Mouse (Mus musculus) MEL (cell line): ENCODE results near the gene 9130023H24Rik. TPM values are rescaled to one million over a fixed set of nuclear protein-coding genes. Genes with fewer than 3 reads are reported as not detected.

ENCODE experiments used
- DNase-seq: peaks from one replicate; pipeline ENCODE4 v3.0.0; 2011; ENCODE audit warnings: low read depth, low spot score
- H3K27ac ChIP-seq: 2 replicates; pipeline ENCODE4 v1.5.1; 2012; ENCODE audit warnings: low read depth, mild to moderate bottlenecking, control low read depth, low read length, moderate library complexity; ENCODE audit not compliant: control insufficient read depth
- H3K27me3 ChIP-seq, 2 experiments: fragments of 150-350 bp in 1 of 2; sonication (generic) in 1 of 2; 2 replicates each; pipeline ENCODE4 v1.6.1; 2012; ENCODE audit warnings: low read length in 2 of 2, mild to moderate bottlenecking in 2 of 2, improper control_type of control experiment in 1 of 2, moderate library complexity in 1 of 2; ENCODE audit not compliant: insufficient read depth in 2 of 2, control insufficient read depth in 1 of 2
- H3K36me3 ChIP-seq, 2 experiments: 2 replicates each; pipeline ENCODE4 v1.6.1; 2012 to 2014; ENCODE audit warnings: low read length in 2 of 2, improper control_type of control experiment in 1 of 2, inconsistent platforms in 1 of 2, mild to moderate bottlenecking in 1 of 2; ENCODE audit not compliant: insufficient read depth in 2 of 2, control insufficient read depth in 1 of 2
- H3K4me1 ChIP-seq, 2 experiments: fragments of 150-350 bp in 1 of 2; sonication (generic) in 1 of 2; 2 replicates each; pipeline ENCODE4 v1.6.1; 2012; ENCODE audit warnings: low read length in 2 of 2, improper control_type of control experiment in 1 of 2, mild to moderate bottlenecking in 1 of 2; ENCODE audit not compliant: insufficient read depth in 2 of 2, control insufficient read depth in 1 of 2
- H3K4me3 ChIP-seq, 2 experiments: fragments of 150-350 bp in 1 of 2; sonication (generic) in 1 of 2; 2 replicates each; pipeline ENCODE4 v1.5.1; 2012; ENCODE audit warnings: low read depth in 2 of 2, low read length in 2 of 2, mild to moderate bottlenecking in 2 of 2, moderate library complexity in 2 of 2, control low read depth in 1 of 2, improper control_type of control experiment in 1 of 2; ENCODE audit not compliant: control insufficient read depth in 1 of 2, insufficient read depth in 1 of 2
- H3K79me2 ChIP-seq: 2 replicates; pipeline ENCODE4 v1.6.1; 2012; ENCODE audit warnings: mild to moderate bottlenecking, low read length, moderate library complexity; ENCODE audit not compliant: control insufficient read depth, poor library complexity, insufficient read depth
- H3K9ac ChIP-seq: 2 replicates; pipeline ENCODE4 v1.6.1; 2012; ENCODE audit warnings: low read depth, mild to moderate bottlenecking, control low read depth, low read length, moderate library complexity; ENCODE audit not compliant: control insufficient read depth, poor library complexity, severe bottlenecking
- H3K9me3 ChIP-seq: fragments of 150-350 bp; sonication (generic); replicated peaks from 2 replicates; pipeline ENCODE4 v1.6.1; 2012; ENCODE audit warnings: mild to moderate bottlenecking, low read length, improper control_type of control experiment, moderate library complexity; ENCODE audit not compliant: insufficient read depth
- BHLHE40 ChIP-seq: IDR thresholded peaks from 2 replicates; pipeline ENCODE4 v1.6.1; 2012; ENCODE audit warnings: low read depth, mild to moderate bottlenecking, inconsistent platforms, low read length, improper control_type of control experiment, borderline replicate concordance
- CHD1 ChIP-seq: IDR thresholded peaks from 2 replicates; pipeline ENCODE4 v1.6.1; 2012; ENCODE audit warnings: low read depth, mild to moderate bottlenecking, inconsistent platforms, low read length, improper control_type of control experiment
- CHD2 ChIP-seq: IDR thresholded peaks from 2 replicates; pipeline ENCODE4 v1.6.1; 2011; ENCODE audit warnings: low read length, improper control_type of control experiment
- E2F4 ChIP-seq: IDR thresholded peaks from 2 replicates; pipeline ENCODE4 v1.6.1; 2011; ENCODE audit warnings: low read depth, low read length, improper control_type of control experiment, borderline replicate concordance
- ELF1 ChIP-seq: IDR thresholded peaks from 2 replicates; pipeline ENCODE4 v1.6.1; 2014; ENCODE audit warnings: low read depth, mild to moderate bottlenecking, inconsistent platforms, low read length, improper control_type of control experiment, moderate library complexity
- EP300 ChIP-seq, 2 experiments: IDR thresholded peaks; 2 replicates each; pipeline ENCODE4 v1.6.1; 2011; ENCODE audit warnings: improper control_type of control experiment in 2 of 2, low read length in 2 of 2, low read depth in 1 of 2, mild to moderate bottlenecking in 1 of 2
- ETS1 ChIP-seq: IDR thresholded peaks from 2 replicates; pipeline ENCODE4 v1.6.1; 2012; ENCODE audit warnings: low read depth, mild to moderate bottlenecking, inconsistent platforms, low read length, improper control_type of control experiment, moderate library complexity
- GABPA ChIP-seq: IDR thresholded peaks from 2 replicates; pipeline ENCODE4 v1.6.1; 2012; ENCODE audit warnings: low read depth, mild to moderate bottlenecking, inconsistent platforms, low read length, improper control_type of control experiment, moderate library complexity
- GATA1 ChIP-seq: IDR thresholded peaks from 2 replicates; pipeline ENCODE4 v1.6.1; 2011; ENCODE audit warnings: low read depth, low read length, improper control_type of control experiment
- MEF2A ChIP-seq: IDR thresholded peaks from 2 replicates; pipeline ENCODE4 v1.6.1; 2014; ENCODE audit warnings: low read depth, mild to moderate bottlenecking, inconsistent platforms, low read length, improper control_type of control experiment; ENCODE audit not compliant: poor library complexity, insufficient replicate concordance, severe bottlenecking; ENCODE audit errors: extremely low read depth
- MXI1 ChIP-seq: IDR thresholded peaks from 2 replicates; pipeline ENCODE4 v1.6.1; 2011; ENCODE audit warnings: mild to moderate bottlenecking, low read depth, low read length, improper control_type of control experiment
- RAD21 ChIP-seq: IDR thresholded peaks from 2 replicates; pipeline ENCODE4 v1.6.1; 2011; ENCODE audit warnings: mild to moderate bottlenecking, low read depth, low read length, improper control_type of control experiment
- RCOR1 ChIP-seq: IDR thresholded peaks from 2 replicates; pipeline ENCODE4 v1.6.1; 2012; ENCODE audit warnings: low read depth, mild to moderate bottlenecking, inconsistent platforms, low read length, improper control_type of control experiment
- SIN3A ChIP-seq: IDR thresholded peaks from 2 replicates; pipeline ENCODE4 v1.6.1; 2012; ENCODE audit warnings: low read length, improper control_type of control experiment, inconsistent platforms
- TAL1 ChIP-seq: IDR thresholded peaks from 2 replicates; pipeline ENCODE4 v1.6.1; 2012; ENCODE audit warnings: mild to moderate bottlenecking, inconsistent platforms, low read length, moderate library complexity, mixed read lengths
- UBTF ChIP-seq: IDR thresholded peaks from 2 replicates; pipeline ENCODE4 v1.6.1; 2012; ENCODE audit warnings: low read depth, mild to moderate bottlenecking, inconsistent platforms, low read length, improper control_type of control experiment, moderate library complexity, borderline replicate concordance; ENCODE audit not compliant: insufficient read depth
- ZC3H11A ChIP-seq: IDR thresholded peaks from 2 replicates; pipeline ENCODE4 v1.6.1; 2012; ENCODE audit warnings: low read depth, mild to moderate bottlenecking, inconsistent platforms, low read length, improper control_type of control experiment
- ZNF384 ChIP-seq: IDR thresholded peaks from 2 replicates; pipeline ENCODE4 v1.6.1; 2012; ENCODE audit warnings: low read depth, mild to moderate bottlenecking, inconsistent platforms, low read length, improper control_type of control experiment
- polyA plus RNA-seq, 2 experiments: library from polyadenylated mRNA; stranded (reverse) in 1 of 2; unstranded in 1 of 2; fragments of >175 nt in 1 of 2; fragments of >200 nt in 1 of 2; gene quantifications; 2 replicates each; pipeline versions ENCODE4 v1.2.1 to v1.2.4; 2012; ENCODE audit warnings: low replicate concordance in 2 of 2, low read depth in 1 of 2; ENCODE audit not compliant: insufficient read length in 2 of 2, insufficient read depth in 1 of 2, missing spikeins in 1 of 2
- total RNA-seq: library from RNA; depleted of rRNA; stranded (reverse); fragments of 300-350 nt; gene quantifications from 2 replicates; pipeline ENCODE4 v1.2.3, GENCODE M21; 2012

9130023H24Rik gene
- total and polyA plus RNA-seq, 3 experiments, result 0.96 to 1.5 TPM; not detected in 1

GRCm38 (mm10) chr7:128231741-128232140, 6.1 kb downstream of the 9130023H24Rik start:
- TF ChIP-seq SIN3A (peak; percentile 99), GABPA (no peak), ZC3H11A (no peak), MEF2A (no peak), MXI1 (peak; percentile 97), E2F4 (no peak), ZNF384 (no peak)
- peaks cover 0 to 5% of the 10 kb centered on the region in 2 experiments; a peak in 3 of 4 replicates for H3K27me3 ChIP-seq
- no peaks in the 10 kb centered on the region for H3K9me3 ChIP-seq
- no peaks in the 10 kb centered on the region for H3K36me3 ChIP-seq
- peaks cover 0 to 2% of the 10 kb centered on the region in 2 experiments; a peak in 3 of 4 replicates for H3K4me1 ChIP-seq
- no peak overlapping the region for H3K9ac ChIP-seq
- peak; percentile 89 for DNase-seq
- H3K27ac ChIP-seq, result no peak overlapping the region
- H3K4me3 ChIP-seq, result no peak overlapping the region
- no peaks in the 10 kb centered on the region for H3K79me2 ChIP-seq

GRCm38 (mm10) chr7:128220936-128221335, 16.9 kb downstream of the 9130023H24Rik start:
- Histone ChIP-seq H3K9me3 (no peaks in the 10 kb centered on the region), H3K79me2 (no peaks in the 10 kb centered on the region)

GRCm38 (mm10) chr7:128219952-128220351, 17.9 kb downstream of the 9130023H24Rik start:
- Histone ChIP-seq H3K79me2 (no peaks in the 10 kb centered on the region), H3K4me3 (no peak overlapping the region), H3K9ac (no peak overlapping the region), H3K36me3 (no peaks in the 10 kb centered on the region), H3K9me3 (no peaks in the 10 kb centered on the region), H3K27ac (no peak overlapping the region), H3K27me3 (peaks cover 10 to 17% of the 10 kb centered on the region in 2 experiments), H3K4me1 (no peaks in the 10 kb centered on the region)
- TF ChIP-seq ZNF384, result no peak
- no peak for TF ChIP-seq TAL1
- TF ChIP-seq CHD2, result no peak
- TF ChIP-seq RAD21, result no peak
- TF ChIP-seq EP300 (IDR thresholded peaks at IDR 0.05; ENCODE audit: low read depth in 1 of 2, low read length in 2 of 2), result peak; percentile 39 to 40; a peak in 2 of 4 replicates
- no peak for TF ChIP-seq ELF1
- peak; percentile 51; the same call in 1 of the 2 replicates for TF ChIP-seq GATA1
- DNase-seq, result peak; percentile 55

More at GRCm38 (mm10) chr7:128220936-128221335, 16.9 kb downstream of the 9130023H24Rik start:
- H3K4me3 ChIP-seq, result no peak overlapping the region
- peaks cover 8 to 12% of the 10 kb centered on the region in 2 experiments for H3K27me3 ChIP-seq
- no peak overlapping the region for H3K27ac ChIP-seq
- no peak for TF ChIP-seq BHLHE40
- no peak for TF ChIP-seq RCOR1
- no peak for TF ChIP-seq UBTF
- TF ChIP-seq CHD1, result no peak
- no peak for TF ChIP-seq MXI1
- TF ChIP-seq ETS1, result no peak
- H3K9ac ChIP-seq, result no peak overlapping the region
- H3K4me1 ChIP-seq, result no peaks in the 10 kb centered on the region
- H3K36me3 ChIP-seq, result no peaks in the 10 kb centered on the region
- DNase-seq, result no peak
